Mouse (Mus musculus) heart, postnatal 0 days (tissue): ENCODE data around the gene Gemin7.

Experiments used
- CTCF ChIP-seq: IDR thresholded peaks from 2 replicates; pipeline ENCODE4 v1.5.1; 2016; ENCODE audit warnings: antibody characterized with exemption, control low read depth, low read depth
- EP300 ChIP-seq: IDR thresholded peaks from 2 replicates; pipeline ENCODE4 v1.6.1; 2016; ENCODE audit warnings: antibody characterized with exemption, low read depth

DNA sequence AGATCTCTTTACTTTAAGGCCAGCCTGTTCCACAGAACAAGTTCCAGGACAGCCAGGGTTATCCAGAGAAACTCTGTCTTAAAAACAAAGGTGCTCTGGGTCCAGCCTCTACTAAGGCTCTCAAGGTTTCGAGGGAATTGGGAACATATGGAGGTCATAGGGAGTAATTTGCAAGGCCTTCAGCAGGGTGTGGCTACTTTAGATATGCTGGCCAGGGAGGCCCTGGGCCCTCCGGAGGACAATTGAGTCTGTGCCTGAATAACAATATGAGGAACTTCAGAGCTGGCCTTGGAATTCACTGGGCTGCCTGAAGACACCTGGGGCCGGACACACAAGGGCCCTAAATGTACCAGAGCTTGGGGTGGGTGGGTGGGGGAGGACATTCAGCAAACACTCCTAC, 1.8 kb downstream of the Gemin7 start:
- TF ChIP-seq CTCF (no peak), EP300 (no peak)
